Mouse (Mus musculus): ENCODE measurements at regions not wholly inside any gene's neighbourhood (a gene's known extent, or its start where the extent isn't known, plus 50 kb on each side); places are given as distances from the start of the nearest gene placed in this dataset.
"Not testable (repeated sequence)": the region's sequence is repeated elsewhere in the genome, so short reads cannot be mapped to it uniquely, and the experiment has no call there.

DNA sequence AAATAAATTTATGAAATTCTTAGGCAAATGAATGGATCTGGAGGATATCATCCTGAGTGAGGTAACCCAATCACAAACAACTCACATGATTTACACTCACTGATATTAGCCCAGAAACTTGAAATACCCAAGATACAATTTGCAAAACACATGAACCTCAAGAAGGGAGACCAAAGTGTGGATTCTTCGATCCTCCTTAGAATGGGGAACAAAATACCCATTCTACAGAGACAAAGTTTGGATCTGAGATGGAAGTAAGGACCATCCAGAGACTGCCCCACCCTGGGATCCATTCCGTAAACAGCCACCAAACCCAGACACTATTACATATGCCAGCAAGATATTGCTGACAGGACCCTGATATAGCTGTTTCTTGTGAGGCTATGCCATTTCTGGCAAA is 971.2 kb downstream of the Agbl1 start:
- H3K36me3 ChIP-seq (ENCODE audit: control insufficient read depth, insufficient read depth, low read length); DNase-seq (ENCODE audit: low spot score); ATAC-seq (replicated peaks; ENCODE audit: low FRiP score, low TSS enrichment, low read depth); H3K27ac ChIP-seq (ENCODE audit: low read depth); H3K9me3 ChIP-seq (ENCODE audit: control insufficient read depth, low read length); H3K4me2 ChIP-seq (ENCODE audit: low read length); H3K4me1 ChIP-seq (replicated peaks; ENCODE audit: control insufficient read depth, insufficient read depth, low read length); H3K27me3 ChIP-seq (replicated peaks; ENCODE audit: control insufficient read depth, insufficient read depth, low read length); H3K9ac ChIP-seq (ENCODE audit: low read length); H3K4me3 ChIP-seq (ENCODE audit: low read depth, low read length): not testable (repeated sequence)
- 89% methylated on average over 2 of the region's 2 CpGs for WGBS

DNA sequence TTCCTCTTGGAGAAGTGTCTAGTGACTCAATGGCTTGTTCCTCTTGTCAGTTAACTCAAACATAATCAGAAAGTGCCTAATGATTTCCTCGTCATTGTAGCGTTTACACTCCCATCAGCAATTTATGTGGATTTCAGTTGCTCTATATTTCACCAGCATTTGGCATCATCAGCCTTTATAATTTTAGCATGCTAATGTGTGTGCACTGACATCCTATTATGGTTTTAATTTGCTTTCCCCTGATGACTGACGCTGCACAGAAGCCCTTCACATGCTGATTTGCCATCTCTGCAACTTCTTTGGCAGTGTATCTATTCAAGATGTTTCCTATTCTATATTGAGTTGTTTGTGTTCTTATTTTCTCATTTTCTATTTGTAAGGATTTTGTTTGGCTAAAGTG is 975.9 kb downstream of the Agbl1 start:
- Histone ChIP-seq H3K4me3 (ENCODE audit: low read depth, low read length) (no peak overlapping the region), H3K4me1 (replicated peaks; ENCODE audit: control insufficient read depth, insufficient read depth, low read length) (no peaks in the 10 kb centered on the region), H3K36me3 (ENCODE audit: control insufficient read depth, insufficient read depth, low read length) (no peaks in the 10 kb centered on the region), H3K9ac (ENCODE audit: low read length) (no peak overlapping the region), H3K9me3 (ENCODE audit: control insufficient read depth, low read length) (no peaks in the 10 kb centered on the region), H3K27ac (ENCODE audit: low read depth) (no peak overlapping the region), H3K27me3 (replicated peaks; ENCODE audit: control insufficient read depth, insufficient read depth, low read length) (no peaks in the 10 kb centered on the region), H3K4me2 (ENCODE audit: low read length) (no peak overlapping the region)
- ATAC-seq (replicated peaks; ENCODE audit: low FRiP score, low TSS enrichment, low read depth) (no peak), DNase-seq (ENCODE audit: low spot score) (no peak)
- WGBS, result 77% methylated on average over 3 of the region's 3 CpGs

DNA sequence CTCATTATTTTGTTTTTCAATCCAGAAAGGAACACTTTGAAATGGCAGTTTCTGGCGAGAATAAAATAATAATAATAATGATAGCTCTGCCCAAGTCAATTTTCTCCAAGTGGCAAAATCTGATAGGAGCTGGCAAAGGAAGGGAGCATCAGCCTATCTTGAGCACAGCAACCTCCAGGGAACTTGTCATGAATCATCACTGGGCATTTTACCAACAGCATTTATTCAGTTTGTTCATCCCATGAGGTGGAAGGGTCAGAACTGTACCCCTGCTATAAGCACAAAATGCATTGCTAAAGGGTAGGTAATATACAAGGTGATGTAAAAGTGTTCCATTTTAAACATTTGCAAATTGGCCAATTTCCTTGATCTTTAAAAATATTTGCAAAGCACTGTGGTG is 1019.7 kb downstream of the Agbl1 start:
- no peak for ATAC-seq (replicated peaks; ENCODE audit: low FRiP score, low TSS enrichment, low read depth)

DNA sequence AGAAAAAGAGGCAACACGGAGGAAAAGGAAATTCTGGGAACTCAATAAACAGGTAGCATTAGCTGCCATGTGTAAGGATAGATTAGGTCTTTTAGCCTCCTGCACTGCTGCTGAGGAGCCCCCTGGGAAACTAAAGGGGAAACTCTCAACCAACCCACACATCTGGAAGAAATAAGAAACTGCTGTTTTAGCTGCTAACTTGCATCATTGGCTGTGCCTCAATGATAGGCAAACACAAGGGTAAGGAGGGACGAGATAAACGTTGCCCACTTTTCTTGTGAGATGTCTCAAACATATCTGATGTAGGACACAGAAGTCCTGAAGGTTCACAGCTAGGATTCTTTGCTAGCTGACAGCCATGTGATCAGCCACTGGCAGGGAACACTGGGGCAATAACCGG is 1058.0 kb downstream of the Agbl1 start:
- no peaks in the 10 kb centered on the region for H3K27me3 ChIP-seq (replicated peaks; ENCODE audit: control insufficient read depth, insufficient read depth, low read length)
- ATAC-seq (replicated peaks; ENCODE audit: low FRiP score, low TSS enrichment, low read depth) (no peak), DNase-seq (ENCODE audit: low spot score) (no peak)
- H3K4me1 ChIP-seq (replicated peaks; ENCODE audit: control insufficient read depth, insufficient read depth, low read length), result no peaks in the 10 kb centered on the region
- H3K4me2 ChIP-seq (ENCODE audit: low read length), result no peak overlapping the region
- WGBS, result 70% methylated on average over 4 of the region's 4 CpGs
- H3K9ac ChIP-seq (ENCODE audit: low read length), result no peak overlapping the region
- H3K4me3 ChIP-seq (ENCODE audit: low read depth, low read length), result no peak overlapping the region
- no peaks in the 10 kb centered on the region for H3K9me3 ChIP-seq (ENCODE audit: control insufficient read depth, low read length)
- no peaks in the 10 kb centered on the region for H3K36me3 ChIP-seq (ENCODE audit: control insufficient read depth, insufficient read depth, low read length)
- H3K27ac ChIP-seq (ENCODE audit: low read depth), result no peak overlapping the region

More for the DNA sequence above, 1019.7 kb downstream of the Agbl1 start:
- Histone ChIP-seq H3K27ac (ENCODE audit: low read depth) (no peak overlapping the region), H3K9me3 (ENCODE audit: control insufficient read depth, low read length) (no peaks in the 10 kb centered on the region), H3K27me3 (replicated peaks; ENCODE audit: control insufficient read depth, insufficient read depth, low read length) (no peaks in the 10 kb centered on the region), H3K4me3 (ENCODE audit: low read depth, low read length) (no peak overlapping the region), H3K4me1 (replicated peaks; ENCODE audit: control insufficient read depth, insufficient read depth, low read length) (no peaks in the 10 kb centered on the region), H3K36me3 (ENCODE audit: control insufficient read depth, insufficient read depth, low read length) (no peaks in the 10 kb centered on the region), H3K4me2 (ENCODE audit: low read length) (no peak overlapping the region), H3K9ac (ENCODE audit: low read length) (no peak overlapping the region)
- no peak for DNase-seq (ENCODE audit: low spot score)
- 77% methylated on average over 1 of the region's 1 CpGs for WGBS

DNA sequence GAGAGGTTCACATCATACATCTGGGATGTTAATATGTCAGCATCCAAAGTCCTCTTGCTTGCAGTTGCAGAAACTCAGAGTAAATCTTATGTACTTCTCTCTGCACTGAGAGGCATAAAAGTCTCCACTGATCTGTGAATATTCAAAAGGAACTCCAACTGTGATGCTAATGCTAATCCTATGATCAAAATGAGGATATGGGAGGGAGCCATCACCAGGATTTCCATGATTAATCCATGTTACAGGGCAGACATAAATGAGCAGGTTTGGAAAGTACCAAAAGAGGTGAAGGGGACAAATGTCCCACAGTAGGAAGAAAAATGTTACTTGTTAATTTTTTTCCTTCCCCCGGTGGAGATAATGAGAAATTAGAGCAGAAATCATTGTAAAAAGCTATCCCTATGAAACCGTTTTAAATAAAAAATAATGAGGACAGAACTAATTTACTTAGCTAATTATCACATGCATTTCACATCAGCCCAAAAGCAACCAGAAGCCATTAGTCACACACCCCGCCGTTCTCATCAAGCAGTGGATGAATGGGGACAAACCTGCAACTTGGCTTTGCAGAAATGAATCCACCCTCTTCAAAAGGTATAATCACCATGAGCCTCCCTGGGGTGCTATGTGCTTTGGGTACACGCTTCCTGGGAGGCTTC is 1065.4 kb downstream of the Agbl1 start:
- Histone ChIP-seq H3K4me2 (ENCODE audit: low read length) (no peak overlapping the region), H3K27me3 (replicated peaks; ENCODE audit: control insufficient read depth, insufficient read depth, low read length) (no peaks in the 10 kb centered on the region), H3K36me3 (ENCODE audit: control insufficient read depth, insufficient read depth, low read length) (no peaks in the 10 kb centered on the region), H3K4me3 (ENCODE audit: low read depth, low read length) (no peak overlapping the region), H3K9ac (ENCODE audit: low read length) (no peak overlapping the region), H3K4me1 (replicated peaks; ENCODE audit: control insufficient read depth, insufficient read depth, low read length) (no peaks in the 10 kb centered on the region), H3K9me3 (ENCODE audit: control insufficient read depth, low read length) (no peaks in the 10 kb centered on the region), H3K27ac (ENCODE audit: low read depth) (no peak overlapping the region)
- DNase-seq (ENCODE audit: low spot score) (no peak), ATAC-seq (replicated peaks; ENCODE audit: low FRiP score, low TSS enrichment, low read depth) (no peak)
- 42% methylated on average over 5 of the region's 5 CpGs for WGBS

DNA sequence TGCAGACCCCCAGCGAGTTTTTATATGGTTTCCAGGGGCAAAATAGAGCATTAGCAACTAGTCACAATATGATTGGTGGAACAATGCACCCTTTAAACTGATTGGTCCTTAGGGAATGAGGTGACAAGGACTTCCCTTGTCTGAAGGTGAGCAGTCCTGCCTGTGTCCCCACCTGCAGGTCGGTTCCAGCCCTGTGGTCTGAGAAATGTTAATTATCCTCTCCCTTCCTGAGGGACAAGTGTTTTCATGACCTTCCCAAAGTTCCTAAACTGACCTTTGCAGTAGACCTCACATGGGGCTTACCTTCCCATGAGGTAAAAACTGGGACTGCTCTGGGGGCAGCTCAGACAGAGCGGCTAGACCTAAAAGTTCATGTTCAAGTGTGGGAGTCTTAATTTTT is 1073.5 kb downstream of the Agbl1 start:
- H3K9ac ChIP-seq (ENCODE audit: low read length), result no peak overlapping the region
- H3K36me3 ChIP-seq (ENCODE audit: control insufficient read depth, insufficient read depth, low read length), result no peaks in the 10 kb centered on the region
- H3K4me2 ChIP-seq (ENCODE audit: low read length), result no peak overlapping the region
- no peaks in the 10 kb centered on the region for H3K27me3 ChIP-seq (replicated peaks; ENCODE audit: control insufficient read depth, insufficient read depth, low read length)
- ATAC-seq (replicated peaks; ENCODE audit: low FRiP score, low TSS enrichment, low read depth), result no peak
- DNase-seq (ENCODE audit: low spot score), result no peak
- H3K27ac ChIP-seq (ENCODE audit: low read depth), result no peak overlapping the region
- H3K9me3 ChIP-seq (ENCODE audit: control insufficient read depth, low read length), result no peaks in the 10 kb centered on the region
- H3K4me1 ChIP-seq (replicated peaks; ENCODE audit: control insufficient read depth, insufficient read depth, low read length), result no peaks in the 10 kb centered on the region
- 59% methylated on average over 3 of the region's 3 CpGs for WGBS
- H3K4me3 ChIP-seq (ENCODE audit: low read depth, low read length), result no peak overlapping the region

DNA sequence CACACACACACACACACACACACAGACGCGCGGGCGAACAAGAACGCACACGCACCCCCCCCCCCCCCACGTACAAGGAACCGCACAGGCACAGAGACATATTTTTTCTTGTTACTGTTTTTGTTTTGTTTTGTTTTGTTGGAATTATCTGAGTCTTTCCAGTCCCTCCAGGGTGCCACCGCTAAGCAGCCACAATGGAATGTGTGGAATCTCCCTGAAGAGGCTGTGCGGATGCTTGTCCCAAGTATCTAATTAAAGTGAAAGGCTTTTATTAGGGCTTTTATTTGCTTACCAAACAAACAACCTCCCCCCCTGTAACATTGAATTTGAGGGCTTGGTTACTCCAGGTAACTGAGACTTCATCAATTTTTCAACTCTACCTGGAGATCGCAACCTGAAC is 1074.2 kb downstream of the Agbl1 start:
- ATAC-seq (replicated peaks; ENCODE audit: low FRiP score, low TSS enrichment, low read depth), result no peak
- Histone ChIP-seq H3K4me2 (ENCODE audit: low read length) (peak overlapping the region; percentile 22; the same call in 1 of the 2 replicates), H3K36me3 (ENCODE audit: control insufficient read depth, insufficient read depth, low read length) (no peaks in the 10 kb centered on the region), H3K27ac (ENCODE audit: low read depth) (no peak overlapping the region), H3K27me3 (replicated peaks; ENCODE audit: control insufficient read depth, insufficient read depth, low read length) (no peaks in the 10 kb centered on the region), H3K4me3 (ENCODE audit: low read depth, low read length) (no peak overlapping the region), H3K9me3 (ENCODE audit: control insufficient read depth, low read length) (no peaks in the 10 kb centered on the region), H3K4me1 (replicated peaks; ENCODE audit: control insufficient read depth, insufficient read depth, low read length) (no peaks in the 10 kb centered on the region), H3K9ac (ENCODE audit: low read length) (no peak overlapping the region)
- no peak for DNase-seq (ENCODE audit: low spot score)
- 13% methylated on average over 11 of the region's 11 CpGs for whole genome bisulfite sequencing

DNA sequence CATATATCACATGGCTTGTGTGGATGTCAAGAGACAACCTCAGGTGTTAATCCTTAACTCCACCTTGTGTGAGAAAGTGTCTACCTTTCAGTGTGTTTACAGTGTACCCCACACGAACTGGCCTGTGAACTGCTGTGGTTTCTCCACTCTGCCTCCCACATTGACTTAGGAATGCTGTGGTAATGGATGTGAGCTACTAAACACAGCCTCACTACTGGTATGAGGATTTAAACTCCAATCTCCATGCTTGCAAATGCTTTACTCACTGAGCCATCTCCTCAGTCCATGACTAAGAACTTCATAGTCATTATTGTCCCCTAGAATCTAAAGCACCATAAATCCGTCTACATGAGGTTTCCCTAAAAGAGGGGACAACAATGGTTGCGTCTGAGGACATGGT is 1075.8 kb downstream of the Agbl1 start:
- no peak for ATAC-seq (replicated peaks; ENCODE audit: low FRiP score, low TSS enrichment, low read depth)
- Histone ChIP-seq H3K4me1 (replicated peaks; ENCODE audit: control insufficient read depth, insufficient read depth, low read length) (no peaks in the 10 kb centered on the region), H3K9ac (ENCODE audit: low read length) (no peak overlapping the region), H3K4me2 (ENCODE audit: low read length) (no peak overlapping the region), H3K36me3 (ENCODE audit: control insufficient read depth, insufficient read depth, low read length) (no peaks in the 10 kb centered on the region), H3K27me3 (replicated peaks; ENCODE audit: control insufficient read depth, insufficient read depth, low read length) (no peaks in the 10 kb centered on the region), H3K4me3 (ENCODE audit: low read depth, low read length) (no peak overlapping the region), H3K27ac (ENCODE audit: low read depth) (no peak overlapping the region), H3K9me3 (ENCODE audit: control insufficient read depth, low read length) (no peaks in the 10 kb centered on the region)
- WGBS, result 68% methylated on average over 3 of the region's 3 CpGs
- DNase-seq (ENCODE audit: low spot score), result no peak

DNA sequence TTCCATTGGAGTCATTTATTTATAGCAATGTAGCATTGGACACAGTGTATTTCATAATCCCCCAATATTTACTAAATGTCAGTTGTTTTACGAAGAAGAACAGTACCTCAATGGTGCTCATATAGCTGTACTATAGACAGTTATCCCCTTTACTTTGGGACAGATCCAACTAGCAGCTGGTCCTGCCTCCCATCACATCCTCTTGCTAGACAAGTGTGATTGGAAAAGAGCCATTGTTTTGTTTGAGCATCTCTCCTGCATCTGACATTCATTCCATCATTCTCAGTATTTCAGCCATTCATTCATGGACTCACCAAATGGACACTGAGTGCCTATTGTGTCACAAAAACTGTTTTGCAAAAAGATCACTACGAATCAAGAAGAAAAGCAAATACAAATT is 1082.0 kb downstream of the Agbl1 start:
- whole genome bisulfite sequencing, result 75% methylated on average over 2 of the region's 2 CpGs
- Histone ChIP-seq H3K36me3 (ENCODE audit: control insufficient read depth, insufficient read depth, low read length) (no peaks in the 10 kb centered on the region), H3K4me2 (ENCODE audit: low read length) (no peak overlapping the region), H3K9me3 (ENCODE audit: control insufficient read depth, low read length) (no peaks in the 10 kb centered on the region), H3K27me3 (replicated peaks; ENCODE audit: control insufficient read depth, insufficient read depth, low read length) (no peaks in the 10 kb centered on the region), H3K4me1 (replicated peaks; ENCODE audit: control insufficient read depth, insufficient read depth, low read length) (no peaks in the 10 kb centered on the region), H3K27ac (ENCODE audit: low read depth) (no peak overlapping the region), H3K9ac (ENCODE audit: low read length) (no peak overlapping the region), H3K4me3 (ENCODE audit: low read depth, low read length) (no peak overlapping the region)
- no peak for DNase-seq (ENCODE audit: low spot score)
- no peak for ATAC-seq (replicated peaks; ENCODE audit: low FRiP score, low TSS enrichment, low read depth)
